Mouse (Mus musculus): ENCODE measurements at regions not wholly inside any gene's neighbourhood (a gene's known extent, or its start where the extent isn't known, plus 50 kb on each side); places are given as distances from the start of the nearest gene placed in this dataset.

DNA sequence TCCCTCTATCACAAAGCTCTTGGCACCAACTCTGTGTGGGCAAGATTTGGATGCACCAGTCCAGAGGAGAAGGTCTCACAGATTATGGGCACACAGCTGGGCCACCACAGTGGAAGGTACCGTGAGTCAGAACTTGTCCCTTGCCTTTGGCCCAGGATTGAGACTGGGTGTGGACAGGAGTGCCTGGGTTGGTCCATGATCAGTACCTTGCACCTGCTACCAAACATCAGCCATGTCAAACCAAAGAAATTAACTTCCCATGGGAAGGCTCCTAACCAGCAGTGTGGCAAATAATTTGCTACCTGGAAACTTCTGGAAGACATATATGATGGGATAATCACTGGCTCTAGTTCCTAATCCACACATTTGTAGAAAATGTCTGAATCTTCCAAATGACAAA lies 49.9 kb upstream of the Fcnb start:
- TF ChIP-seq GATA1 (IDR thresholded peaks at IDR 0.05; ENCODE audit: low read length) (no peak), TAL1 (IDR thresholded peaks at IDR 0.05; ENCODE audit: low read length) (no peak)
